Mouse (Mus musculus): ENCODE results near the gene Wdr6.

- TF ChIP-seq CTCF (conservative IDR thresholded peaks at IDR 0.05 in 1 of 2, IDR thresholded peaks at IDR 0.05 in 1 of 2; ENCODE audit: low read depth in 2 of 2, low read length in 2 of 2) (no peak), POLR2A (IDR thresholded peaks at IDR 0.05; ENCODE audit: low read depth, low read length) (no peak), TCF12 (IDR thresholded peaks at IDR 0.05; ENCODE audit: low read depth, low read length) (no peak), GABPA (IDR thresholded peaks at IDR 0.05; ENCODE audit: insufficient replicate concordance, low read depth, low read length) (no peak), ELF1 (IDR thresholded peaks at IDR 0.05; ENCODE audit: low read depth, low read length) (no peak), E2F4 (IDR thresholded peaks at IDR 0.05; ENCODE audit: insufficient replicate concordance, low read depth, low read length) (no peak), EP300 (IDR thresholded peaks at IDR 0.05; ENCODE audit: low read length) (no peak), POLR2AphosphoS2 (IDR thresholded peaks at IDR 0.05; ENCODE audit: low read depth, low read length) (no peak), MAFK (IDR thresholded peaks at IDR 0.05; ENCODE audit: insufficient replicate concordance, low read length) (no peak), HCFC1 (IDR thresholded peaks at IDR 0.05; ENCODE audit: low read depth, low read length) (no peak), ZNF384 (IDR thresholded peaks at IDR 0.05; ENCODE audit: low read depth, low read length) (no peak)
These were observed 15.8 kb upstream of the Wdr6 start for GRCm38 (mm10) chr9:108594354-108594753.

All from CH12.LX (cell line).